Mouse (Mus musculus) cerebellum, adult 18-20 months (tissue): ENCODE results near the gene Serac1.
"Not testable (repeated sequence)": the region's sequence is repeated elsewhere in the genome, so short reads cannot be mapped to it uniquely, and the experiment has no call there.

Experiments
- DNase-seq, 2 experiments: peaks; one replicate each; pipeline ENCODE4 v3.0.0; 2021

Serac1 gene

GRCm38 (mm10) chr17:6063532-6063931 is 16.0 kb downstream of the Serac1 start:
- DNase-seq: no peak

- DNase-seq: no peak
Measured at GRCm38 (mm10) chr17:6062793-6063192, 16.7 kb downstream of the Serac1 start.

GRCm38 (mm10) chr17:6054934-6055355 is 24.6 kb downstream of the Serac1 start:
- peak; percentile 19 to 37 for DNase-seq

- DNase-seq: no peak
Measured at GRCm38 (mm10) chr17:6052801-6053200, 26.7 kb downstream of the Serac1 start.

GRCm38 (mm10) chr17:6037507-6037906 is 42.0 kb downstream of the Serac1 start:
- DNase-seq: no peak

GRCm38 (mm10) chr17:6036872-6037271 is 42.7 kb downstream of the Serac1 start:
- DNase-seq: no peak

GRCm38 (mm10) chr17:6036458-6036857 is 43.1 kb downstream of the Serac1 start:
- no peak for DNase-seq

- no peak for DNase-seq
Measured at GRCm38 (mm10) chr17:6035661-6036060, 43.9 kb downstream of the Serac1 start.

GRCm38 (mm10) chr17:6025831-6026230 is 53.7 kb downstream of the Serac1 start:
- DNase-seq: no peak

GRCm38 (mm10) chr17:6021374-6021789 is 58.2 kb downstream of the Serac1 start:
- DNase-seq: not testable (repeated sequence)

- no peak for DNase-seq
Measured at GRCm38 (mm10) chr17:6020636-6021035, 58.9 kb downstream of the Serac1 start.

- DNase-seq: peak; percentile 68 to 71
Measured at GRCm38 (mm10) chr17:6019776-6020175, 59.8 kb downstream of the Serac1 start.

- no peak for DNase-seq
Measured at GRCm38 (mm10) chr17:6018348-6018747, 61.2 kb downstream of the Serac1 start.

- no peak for DNase-seq
Measured at GRCm38 (mm10) chr17:6017268-6017667, 62.3 kb downstream of the Serac1 start.

GRCm38 (mm10) chr17:6016213-6016780 is 63.2 kb downstream of the Serac1 start:
- DNase-seq: no peak

GRCm38 (mm10) chr17:6014985-6015384 is 64.6 kb downstream of the Serac1 start:
- DNase-seq: no peak

GRCm38 (mm10) chr17:6013079-6013478 is 66.5 kb downstream of the Serac1 start:
- DNase-seq: no peak

- peak; percentile 31 to 52 for DNase-seq
Measured at GRCm38 (mm10) chr17:6009606-6010005, 69.9 kb downstream of the Serac1 start.

GRCm38 (mm10) chr17:6008590-6008989 is 71.0 kb downstream of the Serac1 start:
- DNase-seq: no peak

- no peak for DNase-seq
Measured at GRCm38 (mm10) chr17:6007902-6008301, 71.6 kb downstream of the Serac1 start.

- DNase-seq: no peak
Measured at GRCm38 (mm10) chr17:6007101-6007780, 72.3 kb downstream of the Serac1 start.

GRCm38 (mm10) chr17:6005638-6006471 is 73.7 kb downstream of the Serac1 start:
- no peak for DNase-seq

- DNase-seq: no peak
Measured at GRCm38 (mm10) chr17:6005246-6005637, 74.3 kb downstream of the Serac1 start.

- no peak for DNase-seq
Measured at GRCm38 (mm10) chr17:6003661-6004060, 75.9 kb downstream of the Serac1 start.
